Mouse (Mus musculus): ENCODE measurements around the gene Acsm4. TPM values are rescaled to one million over a fixed set of nuclear protein-coding genes. Genes with fewer than 3 reads are reported as not detected.
A peak's percentile ranks its signal among the peaks of the same experiment; 100 is the strongest.
"Not testable (repeated sequence)": the region's sequence is repeated elsewhere in the genome, so short reads cannot be mapped to it uniquely, and the experiment has no call there.

Gene Acsm4
- total and polyA plus RNA-seq, 3 experiments = not detected

DNA sequence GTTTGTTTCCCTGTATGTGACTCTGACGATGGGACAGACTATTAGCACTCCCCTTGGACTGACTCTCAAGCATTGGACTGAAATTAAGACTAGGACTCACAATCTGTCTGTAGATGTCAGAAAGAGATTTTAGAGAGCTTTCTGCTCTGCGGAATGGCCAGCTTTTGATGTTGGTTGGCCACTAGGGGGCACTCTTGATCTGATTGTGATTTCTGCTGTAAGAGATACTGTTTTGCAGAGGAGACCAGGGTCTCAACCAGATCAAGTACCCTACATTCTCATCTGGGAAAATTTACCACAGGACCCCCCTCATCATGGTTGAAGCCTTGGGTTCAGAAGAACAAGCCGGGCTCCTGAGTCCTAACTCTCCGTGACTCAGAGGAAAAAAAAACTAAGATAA, 41.4 kb downstream of the Acsm4 start:
- not testable (repeated sequence) for H3K9me3 ChIP-seq (replicated peaks; ENCODE audit: insufficient read depth, low read length); H3K9ac ChIP-seq (ENCODE audit: control insufficient read depth, low read depth, low read length, poor library complexity, severe bottlenecking); H3K36me3 ChIP-seq (ENCODE audit: control insufficient read depth in 1 of 2, insufficient read depth in 2 of 2, low read length in 2 of 2); H3K4me3 ChIP-seq (ENCODE audit: control insufficient read depth in 1 of 2, insufficient read depth in 1 of 2, low read depth in 2 of 2, low read length in 2 of 2); H3K79me2 ChIP-seq (ENCODE audit: control insufficient read depth, insufficient read depth, low read length, poor library complexity); H3K4me1 ChIP-seq (ENCODE audit: control insufficient read depth in 1 of 2, insufficient read depth in 2 of 2, low read length in 2 of 2); H3K27ac ChIP-seq (ENCODE audit: control insufficient read depth, low read depth, low read length); H3K27me3 ChIP-seq (ENCODE audit: control insufficient read depth in 1 of 2, insufficient read depth in 2 of 2, low read length in 2 of 2)
- peak; percentile 45 for DNase-seq (ENCODE audit: low read depth, low spot score)
- TF ChIP-seq CTCF (IDR thresholded peaks at IDR 0.05 in 2 of 3, conservative IDR thresholded peaks at IDR 0.05 in 1 of 3; ENCODE audit: control insufficient read depth in 1 of 3, insufficient read depth in 1 of 3, low read depth in 2 of 3, low read length in 3 of 3, poor library complexity in 1 of 3, severe bottlenecking in 1 of 3) (peak; percentile 32 to 47 (median 40)), RAD21 (IDR thresholded peaks at IDR 0.05; ENCODE audit: low read depth, low read length) (peak; percentile 55), ZC3H11A (IDR thresholded peaks at IDR 0.05; ENCODE audit: low read depth, low read length) (0 out of 2 replicates have a peak, but pooled peaks have one; percentile 23), SMC3 (IDR thresholded peaks at IDR 0.05; ENCODE audit: low read depth, low read length) (peak; percentile 30)

DNA sequence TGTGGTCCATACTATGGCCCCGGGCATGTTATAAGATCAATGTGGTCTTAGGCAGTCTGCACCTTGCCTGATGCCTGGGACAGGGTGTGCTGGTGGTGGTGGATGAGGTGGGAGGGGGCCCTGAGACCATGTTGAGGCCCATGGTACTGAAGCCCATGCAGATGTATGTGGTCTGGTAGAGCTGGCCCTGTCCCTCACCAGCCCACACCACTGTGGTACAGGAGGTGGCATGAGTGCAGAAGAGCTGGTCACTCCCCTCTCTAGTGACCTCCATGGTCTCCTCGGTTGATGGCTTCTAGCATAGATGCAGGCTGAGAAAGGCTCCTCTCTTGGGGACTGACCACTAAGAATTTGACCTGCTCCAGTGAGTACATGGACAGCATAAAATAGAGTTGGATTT, 49.1 kb downstream of the Acsm4 start:
- Histone ChIP-seq H3K27me3 (ENCODE audit: control insufficient read depth in 1 of 2, insufficient read depth in 2 of 2, low read length in 2 of 2) (no peaks in the 10 kb centered on the region), H3K9ac (ENCODE audit: control insufficient read depth, low read depth, low read length, poor library complexity, severe bottlenecking) (no peak overlapping the region), H3K4me3 (ENCODE audit: control insufficient read depth in 1 of 2, insufficient read depth in 1 of 2, low read depth in 2 of 2, low read length in 2 of 2) (no peak overlapping the region), H3K9me3 (replicated peaks; ENCODE audit: insufficient read depth, low read length) (no peaks in the 10 kb centered on the region), H3K79me2 (ENCODE audit: control insufficient read depth, insufficient read depth, low read length, poor library complexity) (no peaks in the 10 kb centered on the region), H3K27ac (ENCODE audit: control insufficient read depth, low read depth, low read length) (no peak overlapping the region), H3K4me1 (ENCODE audit: control insufficient read depth in 1 of 2, insufficient read depth in 2 of 2, low read length in 2 of 2) (no peaks in the 10 kb centered on the region), H3K36me3 (ENCODE audit: control insufficient read depth in 1 of 2, insufficient read depth in 2 of 2, low read length in 2 of 2) (no peaks in the 10 kb centered on the region)
- no peak for TF ChIP-seq MXI1 (IDR thresholded peaks at IDR 0.05; ENCODE audit: low read depth, low read length)
- no peak for TF ChIP-seq UBTF (IDR thresholded peaks at IDR 0.05; ENCODE audit: borderline replicate concordance, insufficient read depth, low read depth, low read length)
- TF ChIP-seq ZNF384 (IDR thresholded peaks at IDR 0.05; ENCODE audit: low read depth, low read length) = no peak
- no peak for TF ChIP-seq NRF1 (IDR thresholded peaks at IDR 0.05; ENCODE audit: insufficient read depth, low read depth, low read length, poor library complexity, severe bottlenecking)
- TF ChIP-seq BHLHE40 (IDR thresholded peaks at IDR 0.05; ENCODE audit: borderline replicate concordance, low read depth, low read length) = no peak
- no peak for TF ChIP-seq SIN3A (IDR thresholded peaks at IDR 0.05; ENCODE audit: low read length)
- TF ChIP-seq ZMIZ1 (IDR thresholded peaks at IDR 0.05; ENCODE audit: low read depth, low read length) = no peak
- TF ChIP-seq SMC3 (IDR thresholded peaks at IDR 0.05; ENCODE audit: low read depth, low read length) = no peak
- no peak for TF ChIP-seq E2F4 (IDR thresholded peaks at IDR 0.05; ENCODE audit: borderline replicate concordance, low read depth, low read length)
- no peak for TF ChIP-seq RCOR1 (IDR thresholded peaks at IDR 0.05; ENCODE audit: low read depth, low read length)
- no peak for TF ChIP-seq TAL1 (IDR thresholded peaks at IDR 0.05; ENCODE audit: low read length)
- TF ChIP-seq KAT2A (conservative IDR thresholded peaks at IDR 0.05; ENCODE audit: low read depth, low read length) = no peak
- TF ChIP-seq USF1 (IDR thresholded peaks at IDR 0.05; ENCODE audit: low read depth, low read length) = no peak
- TF ChIP-seq RAD21 (IDR thresholded peaks at IDR 0.05; ENCODE audit: low read depth, low read length) = no peak
- no peak for TF ChIP-seq HCFC1 (IDR thresholded peaks at IDR 0.05; ENCODE audit: low read depth, low read length)
- no peak for TF ChIP-seq POLR2A (IDR thresholded peaks at IDR 0.05; ENCODE audit: control insufficient read depth in 1 of 2, insufficient read depth in 1 of 2, low read depth in 1 of 2, low read length in 2 of 2, poor library complexity in 1 of 2)
- no peak for TF ChIP-seq TBP (IDR thresholded peaks at IDR 0.05; ENCODE audit: low read depth, low read length)
- TF ChIP-seq JUND (IDR thresholded peaks at IDR 0.05; ENCODE audit: low read depth, low read length) = no peak
- no peak for TF ChIP-seq MAX (IDR thresholded peaks at IDR 0.05; ENCODE audit: low read length)
- DNase-seq (ENCODE audit: low read depth, low spot score) = no peak

DNA sequence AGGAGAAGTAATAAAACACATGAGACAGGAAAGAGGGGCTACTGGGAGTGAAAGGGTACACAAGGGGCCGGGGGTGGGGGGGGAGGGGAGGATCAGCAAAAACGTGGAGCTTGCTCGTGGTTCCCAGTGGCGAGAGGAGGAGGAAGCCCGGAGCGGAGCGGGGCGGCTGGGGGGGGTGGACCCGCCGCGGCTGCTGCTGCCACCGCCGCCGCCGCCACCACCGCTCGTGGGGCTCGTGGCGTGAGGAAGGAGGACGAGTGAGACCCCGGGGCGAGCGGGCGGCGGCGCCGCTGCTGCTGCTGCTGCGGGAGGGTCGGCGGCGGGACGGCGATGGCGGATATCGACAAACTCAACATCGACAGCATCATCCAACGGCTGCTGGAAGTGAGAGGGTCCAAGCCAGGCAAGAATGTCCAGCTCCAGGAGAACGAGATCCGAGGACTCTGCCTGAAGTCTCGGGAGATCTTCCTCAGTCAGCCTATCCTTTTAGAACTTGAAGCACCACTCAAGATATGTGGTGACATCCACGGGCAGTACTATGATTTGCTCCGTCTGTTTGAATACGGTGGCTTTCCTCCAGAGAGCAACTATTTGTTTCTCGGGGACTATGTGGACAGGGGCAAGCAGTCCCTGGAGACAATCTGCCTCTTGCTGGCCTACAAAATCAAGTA, 50.1 kb downstream of the Acsm4 start:
- H3K4me1 ChIP-seq (ENCODE audit: control insufficient read depth in 1 of 2, insufficient read depth in 2 of 2, low read length in 2 of 2); H3K4me3 ChIP-seq (ENCODE audit: control insufficient read depth in 1 of 2, insufficient read depth in 1 of 2, low read depth in 2 of 2, low read length in 2 of 2); H3K27me3 ChIP-seq (ENCODE audit: control insufficient read depth in 1 of 2, insufficient read depth in 2 of 2, low read length in 2 of 2); H3K79me2 ChIP-seq (ENCODE audit: control insufficient read depth, insufficient read depth, low read length, poor library complexity); DNase-seq (ENCODE audit: low read depth, low spot score); H3K36me3 ChIP-seq (ENCODE audit: control insufficient read depth in 1 of 2, insufficient read depth in 2 of 2, low read length in 2 of 2); H3K9me3 ChIP-seq (replicated peaks; ENCODE audit: insufficient read depth, low read length); H3K27ac ChIP-seq (ENCODE audit: control insufficient read depth, low read depth, low read length); H3K9ac ChIP-seq (ENCODE audit: control insufficient read depth, low read depth, low read length, poor library complexity, severe bottlenecking): not testable (repeated sequence)
